Mouse (Mus musculus) embryonic facial prominence, embryonic 14.5 days (tissue): ENCODE data around the gene Cd247. TPM values are rescaled to one million over a fixed set of nuclear protein-coding genes. Genes with fewer than 3 reads are reported as not detected.

Source experiments
- ATAC-seq: fragments of 200-750 bp; cut with Nextera tagmentation; 2 replicates; pipeline ENCODE4 v1.8.0; 2017; ENCODE audit warnings: low read depth, moderate number of reproducible peaks, moderate TSS enrichment
- DNase-seq: peaks from one replicate; pipeline ENCODE4 v3.0.0-alpha.2; 2015; ENCODE audit warnings: low spot score
- H3K27ac ChIP-seq: fragments of 300-500 bp; sonication (generic); replicated peaks from 2 replicates; pipeline ENCODE4 v1.5.1; 2014; ENCODE audit warnings: low read depth, mild to moderate bottlenecking, low read length, moderate library complexity
- H3K27me3 ChIP-seq: fragments of 300-500 bp; sonication (generic); replicated peaks from 2 replicates; pipeline ENCODE4 v1.6.1; 2014; ENCODE audit warnings: low read length; ENCODE audit not compliant: control insufficient read depth, insufficient read depth
- H3K36me3 ChIP-seq: fragments of 300-500 bp; sonication (generic); 2 replicates; pipeline ENCODE4 v1.6.1; 2014; ENCODE audit warnings: low read length, mixed read lengths; ENCODE audit not compliant: control insufficient read depth, insufficient read depth
- H3K4me1 ChIP-seq: fragments of 300-500 bp; sonication (generic); 2 replicates; pipeline ENCODE4 v1.6.1; 2014; ENCODE audit warnings: antibody characterized with exemption, low read length; ENCODE audit not compliant: control insufficient read depth, insufficient read depth
- H3K4me2 ChIP-seq: fragments of 300-500 bp; sonication (generic); 2 replicates; pipeline ENCODE4 v1.6.1; 2014; ENCODE audit warnings: low read depth, mild to moderate bottlenecking, low read length, moderate library complexity, mixed read lengths
- H3K4me3 ChIP-seq: fragments of 300-500 bp; sonication (generic); 2 replicates; pipeline ENCODE4 v1.5.1; 2014; ENCODE audit warnings: low read depth, mild to moderate bottlenecking, low read length
- H3K9ac ChIP-seq: fragments of 300-500 bp; sonication (generic); 2 replicates; pipeline ENCODE4 v1.6.1; 2014; ENCODE audit warnings: low read depth, mild to moderate bottlenecking, low read length, moderate library complexity, mixed read lengths
- H3K9me3 ChIP-seq: fragments of 300-500 bp; sonication (generic); 2 replicates; pipeline ENCODE4 v1.6.1; 2016; ENCODE audit warnings: low read length; ENCODE audit not compliant: control insufficient read depth
- WGBS: fragments of 180-500 bp; shearing (Covaris S2); extraction: QIAGEN DNeasy Blood & Tissue Kit; methylation state at CpG from one replicate; pipeline ENCODE4 v1.1.7; 2014; 5-methylcytosine and 5-hydroxymethylcytosine counted together
- polyA plus RNA-seq: library from polyadenylated mRNA; unstranded; fragments of >200 nt; fragmentation: Nextera tagmentation; extraction: Ambion mirVana; gene quantifications from 2 replicates; pipeline ENCODE4 v1.2.1, GENCODE M21; 2014

Gene Cd247
- polyA plus RNA-seq, 1 experiment from 2014 or later, result 0.42 TPM

- no peak overlapping the region for H3K27ac ChIP-seq
- peaks cover 17% of the 10 kb centered on the region for H3K27me3 ChIP-seq
- H3K9me3 ChIP-seq, result no peaks in the 10 kb centered on the region
- ATAC-seq (no peak), DNase-seq (no peak)
- H3K9ac ChIP-seq, result no peak overlapping the region
- H3K4me2 ChIP-seq, result no peak overlapping the region
- H3K36me3 ChIP-seq, result no peaks in the 10 kb centered on the region
- 53% methylated on average over 4 of the region's 4 CpGs for WGBS
- H3K4me3 ChIP-seq, result no peak overlapping the region
- peaks cover 3% of the 10 kb centered on the region; the same call in 1 of the 2 replicates for H3K4me1 ChIP-seq
Observed at GRCm38 (mm10) chr1:165848881-165849280, 60.4 kb downstream of the Cd247 start.

DNA sequence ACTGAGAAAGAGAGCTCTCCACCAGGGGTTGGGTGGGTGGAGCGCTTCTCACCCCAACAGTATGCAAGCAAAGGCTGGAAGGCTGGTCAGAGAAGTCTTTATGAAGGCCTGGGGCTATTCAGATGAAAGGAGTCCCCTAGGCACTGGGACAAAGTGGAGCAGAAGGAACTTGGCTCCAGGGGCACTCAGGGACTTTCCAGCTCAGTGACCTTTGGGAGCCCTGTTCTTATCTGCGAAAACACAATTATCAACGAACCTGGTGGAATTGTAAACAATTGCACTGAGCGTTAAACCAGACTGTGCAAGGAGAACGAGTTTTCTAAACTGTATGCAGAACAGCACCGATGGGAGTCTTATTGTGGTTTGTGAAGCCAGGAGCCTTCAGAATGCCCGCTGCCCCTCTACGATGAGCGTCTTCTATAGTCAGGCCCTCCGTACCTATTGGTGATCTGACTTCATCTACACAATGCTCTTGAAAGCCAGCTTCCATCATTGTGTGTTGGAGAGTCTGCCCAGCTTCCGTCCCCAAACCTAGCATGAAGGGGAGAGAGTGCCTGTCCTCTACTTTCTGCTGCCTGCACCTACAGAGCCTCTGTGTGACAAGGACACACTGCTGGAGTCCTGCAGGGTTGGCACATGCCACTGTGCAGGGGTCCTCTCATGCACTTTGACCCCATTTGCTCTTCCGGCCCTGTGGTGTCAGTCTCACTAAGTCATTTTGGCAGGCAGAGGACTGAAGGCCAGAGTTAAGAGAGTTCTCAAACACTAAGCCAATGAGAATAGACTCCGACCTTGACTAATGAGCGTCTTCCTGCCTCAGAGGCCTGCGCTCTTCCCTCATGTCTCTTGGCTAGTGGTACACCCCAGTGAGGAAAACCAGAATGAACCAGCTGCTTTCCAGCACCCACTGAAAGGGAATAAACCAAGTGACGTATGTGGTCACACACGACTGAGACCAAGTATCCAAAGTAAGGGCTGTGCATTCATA, 61.3 kb downstream of the Cd247 start:
- DNase-seq (no peak), ATAC-seq (no peak)
- Histone ChIP-seq H3K4me3 (no peak overlapping the region), H3K36me3 (no peaks in the 10 kb centered on the region), H3K9ac (no peak overlapping the region), H3K9me3 (no peaks in the 10 kb centered on the region), H3K27me3 (peaks cover 12% of the 10 kb centered on the region), H3K4me1 (no peaks in the 10 kb centered on the region), H3K27ac (no peak overlapping the region), H3K4me2 (no peak overlapping the region)
- WGBS, result 75% methylated on average over 17 of the region's 17 CpGs

DNA sequence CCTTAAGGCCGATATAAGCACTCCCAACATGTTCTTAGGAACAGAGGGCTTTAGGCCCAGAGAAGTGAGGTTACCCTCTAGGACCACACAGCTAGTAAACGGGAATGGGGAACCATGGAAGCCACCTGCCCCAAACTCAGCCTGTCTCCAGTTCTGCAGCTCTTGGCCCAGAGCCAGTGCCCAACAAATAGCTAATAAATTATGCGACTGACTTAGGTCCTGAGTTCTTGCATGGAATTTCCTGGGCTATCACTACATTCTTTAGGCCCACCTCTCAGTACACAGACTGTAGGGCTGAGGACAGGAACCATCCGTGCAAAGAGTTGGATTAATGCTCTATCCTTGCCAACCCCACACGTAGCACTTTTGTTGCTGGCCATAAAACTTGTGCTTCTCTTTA, 63.6 kb downstream of the Cd247 start:
- no peaks in the 10 kb centered on the region for H3K9me3 ChIP-seq
- DNase-seq, result no peak

GRCm38 (mm10) chr1:165853131-165853721, 64.7 kb downstream of the Cd247 start:
- H3K9ac ChIP-seq, result no peak overlapping the region
- no peaks in the 10 kb centered on the region for H3K36me3 ChIP-seq
- no peak overlapping the region for H3K27ac ChIP-seq
- ATAC-seq (peak; percentile 17; the same call in 1 of the 2 replicates), DNase-seq (no peak)
- WGBS, result 39% methylated on average over 4 of the region's 4 CpGs
- no peaks in the 10 kb centered on the region for H3K27me3 ChIP-seq
- H3K4me2 ChIP-seq, result no peak overlapping the region
- no peaks in the 10 kb centered on the region for H3K4me1 ChIP-seq
- H3K9me3 ChIP-seq, result no peaks in the 10 kb centered on the region
- H3K4me3 ChIP-seq, result no peak overlapping the region

More for the DNA sequence above, 63.6 kb downstream of the Cd247 start:
- Histone ChIP-seq H3K4me2 (no peak overlapping the region), H3K4me3 (no peak overlapping the region), H3K27ac (no peak overlapping the region), H3K27me3 (no peaks in the 10 kb centered on the region), H3K9ac (no peak overlapping the region), H3K36me3 (no peaks in the 10 kb centered on the region), H3K4me1 (no peaks in the 10 kb centered on the region)
- WGBS, result 55% methylated on average over 5 of the region's 5 CpGs
- ATAC-seq, result no peak

DNA sequence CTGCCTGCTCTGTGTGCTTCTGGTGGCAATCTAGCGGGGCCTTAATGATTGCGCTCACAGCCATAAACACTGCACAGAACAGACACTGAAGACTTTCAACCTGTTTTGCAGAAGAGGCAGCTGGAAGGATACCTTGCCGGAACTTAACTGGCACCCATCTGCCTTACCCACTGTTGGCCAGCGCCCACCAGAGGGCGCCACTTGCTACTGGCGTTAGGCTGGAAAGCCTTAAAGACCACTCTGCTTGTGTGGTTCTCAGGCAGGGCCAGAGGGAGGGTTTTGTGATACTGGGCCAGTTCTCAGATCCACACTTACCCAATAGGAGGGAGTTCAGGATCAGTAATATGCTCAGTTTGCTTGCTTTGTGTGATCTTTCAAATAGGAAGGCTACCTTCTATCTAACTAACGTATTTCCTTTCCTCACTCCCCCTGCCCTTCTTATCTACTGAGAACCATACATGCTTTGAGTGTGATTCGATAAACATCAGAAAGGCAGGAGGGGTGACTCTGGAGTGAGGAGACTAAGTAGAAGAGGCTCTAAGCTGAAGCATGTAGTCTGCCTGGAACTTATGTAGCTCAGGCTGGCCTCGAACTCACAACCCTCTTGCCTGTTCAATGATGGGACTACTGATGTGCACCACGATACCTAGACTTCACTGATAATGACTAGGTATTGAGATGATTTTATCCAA, 65.4 kb downstream of the Cd247 start:
- no peak overlapping the region for H3K27ac ChIP-seq
- no peak overlapping the region for H3K9ac ChIP-seq
- no peak overlapping the region for H3K4me2 ChIP-seq
- H3K27me3 ChIP-seq, result no peaks in the 10 kb centered on the region
- no peaks in the 10 kb centered on the region for H3K36me3 ChIP-seq
- DNase-seq, result peak; percentile 57
- ATAC-seq, result no peak
- no peaks in the 10 kb centered on the region for H3K4me1 ChIP-seq
- 64% methylated on average over 10 of the region's 10 CpGs for WGBS
- H3K4me3 ChIP-seq, result no peak overlapping the region
- H3K9me3 ChIP-seq, result no peaks in the 10 kb centered on the region

DNA sequence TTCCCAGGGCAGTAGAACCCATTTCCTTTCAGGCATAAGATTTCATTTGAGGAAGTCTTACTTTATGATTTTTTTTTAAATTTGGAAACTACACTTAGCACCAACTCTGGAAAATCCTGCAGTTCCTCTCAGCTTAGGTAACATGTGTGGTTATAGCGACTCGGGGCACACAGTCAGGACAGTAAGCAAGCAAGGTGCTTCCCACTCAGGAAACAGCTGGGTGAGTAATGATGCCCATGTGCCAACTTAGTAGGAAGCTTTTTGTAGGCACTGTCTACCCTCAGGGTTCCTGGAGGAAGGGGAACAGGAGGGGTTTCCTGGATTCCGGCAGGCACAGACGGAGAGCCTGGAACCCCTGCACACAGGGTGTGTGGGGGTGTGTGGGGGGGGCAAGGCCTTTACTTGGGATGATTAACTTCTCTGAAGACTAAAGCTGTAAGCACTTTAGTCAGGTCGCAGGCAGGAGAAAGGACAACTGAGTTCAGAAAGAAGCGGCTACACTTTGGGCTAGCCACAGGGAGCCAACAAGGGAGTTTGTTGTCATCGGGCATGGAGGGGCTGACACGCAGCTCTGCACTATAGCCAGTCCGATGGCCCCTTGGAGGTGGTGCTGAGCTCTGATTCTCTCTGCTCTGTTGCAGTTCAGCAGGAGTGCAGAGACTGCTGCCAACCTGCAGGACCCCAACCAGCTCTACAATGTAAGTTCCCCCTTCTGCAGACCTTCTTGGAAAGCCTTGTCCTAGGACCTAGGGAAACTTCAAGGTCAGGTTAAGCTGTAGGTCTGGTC, 67.5 kb downstream of the Cd247 start:
- 48% methylated on average over 9 of the region's 9 CpGs for WGBS
- Histone ChIP-seq H3K9ac (no peak overlapping the region), H3K4me2 (no peak overlapping the region), H3K9me3 (no peaks in the 10 kb centered on the region), H3K36me3 (no peaks in the 10 kb centered on the region), H3K27ac (no peak overlapping the region), H3K27me3 (no peaks in the 10 kb centered on the region), H3K4me1 (no peaks in the 10 kb centered on the region), H3K4me3 (no peak overlapping the region)
- ATAC-seq (no peak), DNase-seq (no peak)

DNA sequence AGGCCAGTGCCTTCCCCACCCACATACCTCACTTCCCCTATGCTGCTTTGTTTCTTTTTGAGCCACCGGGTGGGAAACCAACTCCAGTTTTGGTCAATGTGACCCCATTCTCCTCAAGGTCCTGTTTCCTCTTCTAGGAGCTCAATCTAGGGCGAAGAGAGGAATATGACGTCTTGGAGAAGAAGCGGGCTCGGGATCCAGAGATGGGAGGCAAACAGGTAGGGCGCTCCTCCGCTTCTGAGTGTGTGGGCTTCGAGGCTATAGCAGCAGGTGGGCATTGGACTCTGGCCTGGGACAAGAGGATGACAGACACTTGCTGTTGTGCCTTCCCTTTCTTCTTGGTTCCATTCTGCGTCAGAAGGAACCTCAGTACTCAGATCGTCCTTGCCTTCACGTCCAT, 68.8 kb downstream of the Cd247 start:
- Histone ChIP-seq H3K9me3 (no peaks in the 10 kb centered on the region), H3K27me3 (no peaks in the 10 kb centered on the region), H3K4me2 (no peak overlapping the region), H3K4me3 (no peak overlapping the region), H3K9ac (no peak overlapping the region), H3K27ac (no peak overlapping the region), H3K4me1 (no peaks in the 10 kb centered on the region), H3K36me3 (no peaks in the 10 kb centered on the region)
- no peak for DNase-seq
- WGBS, result 95% methylated on average over 11 of the region's 11 CpGs
- no peak for ATAC-seq

- 0 out of 2 replicates have a peak, but pooled peaks have one; percentile 38 for ATAC-seq
- Histone ChIP-seq H3K4me2 (no peak overlapping the region), H3K4me3 (no peak overlapping the region), H3K9me3 (no peaks in the 10 kb centered on the region), H3K9ac (no peak overlapping the region), H3K27ac (no peak overlapping the region), H3K36me3 (no peaks in the 10 kb centered on the region), H3K27me3 (no peaks in the 10 kb centered on the region), H3K4me1 (no peaks in the 10 kb centered on the region)
- DNase-seq, result no peak
- 81% methylated on average over 5 of the region's 5 CpGs for WGBS
Observed at GRCm38 (mm10) chr1:165858356-165858755, 69.9 kb downstream of the Cd247 start.
